Mouse (Mus musculus): ENCODE data around the gene Vmn1r152.
"Not testable (repeated sequence)": the region's sequence is repeated elsewhere in the genome, so short reads cannot be mapped to it uniquely, and the experiment has no call there.

Gene Vmn1r152

DNA sequence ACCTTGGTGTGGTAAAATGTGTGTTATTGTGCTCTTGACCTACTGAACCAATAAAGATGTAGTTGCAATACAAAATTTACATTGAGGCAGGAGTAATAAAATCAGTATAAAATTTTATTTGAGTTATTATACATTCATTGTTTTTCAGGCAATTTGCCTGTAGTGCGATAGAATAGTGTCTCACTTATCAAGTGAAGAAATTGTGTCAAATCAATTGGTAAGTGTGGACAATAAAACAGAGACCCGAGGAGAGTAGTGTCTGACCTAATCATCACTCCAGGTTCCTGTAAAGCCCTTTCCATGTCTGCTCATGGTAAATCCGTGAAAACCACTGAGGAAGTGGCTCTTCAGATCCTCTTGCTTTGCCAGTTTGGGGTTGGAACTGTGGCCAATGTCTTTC lies at the start of gene Vmn1r152:
Gene Vmn1r152, plus strand, starts transcription at position 301 of the 400 bp plus-strand sequence.
- in situ Hi-C loops (cut with MboI; ENCODE audit: low sequenced_read_pairs) = not testable (repeated sequence)

- in situ Hi-C loops (cut with MboI; ENCODE audit: low sequenced_read_pairs) = not testable (repeated sequence)
Observed at GRCm38 (mm10) chr7:22499578-22499977, 23.2 kb upstream of the Vmn1r152 start, which contains the start of gene Vmn1r151. TSS of gene Vmn1r151 (minus strand) at chr7:22499678.

- in situ Hi-C loops (cut with MboI; ENCODE audit: low sequenced_read_pairs) = not testable (repeated sequence)
Observed at GRCm38 (mm10) chr7:22534787-22535186, 12.0 kb downstream of the Vmn1r152 start, which contains the start of gene Gm8677. TSS of gene Gm8677 (minus strand) at chr7:22534887.

DNA sequence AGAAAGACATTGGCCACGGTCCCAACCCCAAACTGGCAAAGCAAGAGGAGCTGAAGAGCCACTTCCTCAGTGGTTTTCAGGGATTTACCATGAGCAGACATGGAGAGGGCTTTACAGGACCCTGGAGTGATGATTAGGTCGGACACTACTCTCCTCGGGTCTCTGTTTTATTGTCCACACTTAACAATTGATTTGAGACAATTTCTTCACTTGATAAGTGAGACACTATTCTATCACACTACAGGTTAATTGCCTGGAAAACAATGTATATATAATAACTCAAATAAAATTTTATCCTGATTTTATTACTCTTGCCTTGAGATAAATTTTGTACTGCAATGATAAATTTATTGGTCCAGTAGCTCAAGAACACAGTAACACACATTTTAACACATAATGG lies 42.5 kb downstream of the Vmn1r152 start, which contains the start of gene Gm4201:
Gene Gm4201, minus strand, starts transcription at position 101 of the 400 bp plus-strand sequence.
- in situ Hi-C loops (cut with MboI; ENCODE audit: low sequenced_read_pairs) = not testable (repeated sequence)

Data from CH12F3 (cell line).